11 mouse cellular contexts compared by ENCODE assay signal in genomic region chr15:84965575-84966360, GRCm38 (mm10). TPM values are rescaled to one million over a fixed set of nuclear protein-coding genes. Genes with fewer than 3 reads are reported as not detected.
DNase-seq lines count a peak whose midpoint lies in the region; ATAC-seq lines count a peak whose summit lies in the region.
"Had no signal": no experiment of that assay in that cellular context is flagged by ENCODE, and none has a peak within 500 bp of the region (broad histone marks: within the 10 kb centered on the region; RNA-seq: fewer than 3 reads in every experiment).

No protein-coding gene starts in this region.

- 0 out of 2 replicates have a peak, but pooled peaks cover 5% of the 10 kb centered on the region for H3K36me3 ChIP-seq in neural tube, embryonic 15.5 days
- no peaks in the 10 kb centered on the region for H3K36me3 ChIP-seq in liver, embryonic 13.5 days

- H3K9me3 ChIP-seq in neural tube, embryonic 15.5 days (replicated peaks), result no peaks in the 10 kb centered on the region
- no peaks in the 10 kb centered on the region for H3K9me3 ChIP-seq in liver, embryonic 13.5 days (replicated peaks)
- H3K9me3 ChIP-seq: neural tube, embryonic 12.5 days had no signal

- DNase-seq in cerebellum, adult 9-11 months, result peak; percentile 47
- DNase-seq in cerebellum, adult 9-10 months, result no peak
- peak; percentile 67 for DNase-seq in neural tube, embryonic 10.5 days (ENCODE audit: extremely low spot score, low spot score)
- peak; percentile 61 for DNase-seq in embryo, embryonic 9.5 days (ENCODE audit: extremely low spot score)
- DNase-seq in liver, embryonic 13.5 days, result peak; percentile 21
- DNase-seq in layer of hippocampus, adult 9-10 months (ENCODE audit: low spot score), result no peak

- peaks cover 15% of the 10 kb centered on the region for H3K4me1 ChIP-seq in neural tube, embryonic 15.5 days
- no peaks in the 10 kb centered on the region for H3K4me1 ChIP-seq in liver, embryonic 13.5 days (replicated peaks)

- no peak for ATAC-seq in neural tube, embryonic 15.5 days (ENCODE audit: low FRiP score)
- ATAC-seq in liver, embryonic 13.5 days (ENCODE audit: low read depth), result no peak
- ATAC-seq in erythroblast, adult 5-6 weeks (replicated peaks; ENCODE audit: low FRiP score, poor library complexity, severe bottlenecking), result no peak
- ATAC-seq: Patski had no signal

- H3K27me3 ChIP-seq in neural tube, embryonic 15.5 days (replicated peaks), result no peaks in the 10 kb centered on the region
- H3K27me3 ChIP-seq in liver, embryonic 13.5 days, result no peaks in the 10 kb centered on the region
- H3K27me3 ChIP-seq: neural tube, embryonic 12.5 days; Patski had no signal

- H3K9ac ChIP-seq in neural tube, embryonic 15.5 days (replicated peaks), result no peak overlapping the region
- no peak overlapping the region for H3K9ac ChIP-seq in liver, embryonic 13.5 days
- H3K9ac ChIP-seq: neural tube, embryonic 12.5 days had no signal

- no peak overlapping the region for H3K4me3 ChIP-seq in neural tube, embryonic 15.5 days (replicated peaks)
- H3K4me3 ChIP-seq in liver, embryonic 13.5 days (replicated peaks), result no peak overlapping the region
- H3K4me3 ChIP-seq: heart, adult 2 months; neural tube, embryonic 12.5 days had no signal

- no peak overlapping the region for H3K4me2 ChIP-seq in neural tube, embryonic 15.5 days
- H3K4me2 ChIP-seq in liver, embryonic 13.5 days, result no peak overlapping the region
- H3K4me2 ChIP-seq: neural tube, embryonic 12.5 days had no signal

- WGBS in neural tube, embryonic 15.5 days, result 64% methylated on average over 7 of the region's 7 CpGs
- WGBS in liver, embryonic 13.5 days (ENCODE audit: insufficient replicate concordance), result 39% methylated on average over 7 of the region's 7 CpGs

- H3K27ac ChIP-seq in neural tube, embryonic 15.5 days (replicated peaks), result no peak overlapping the region
- H3K27ac ChIP-seq in liver, embryonic 13.5 days, result no peak overlapping the region
- H3K27ac ChIP-seq: heart, adult 2 months; neural tube, embryonic 12.5 days had no signal

RNA-seq across cellular contexts. Expression of gene 5031439G07Rik, which starts 22.6 kb away (rescaled TPM):
- polyA plus RNA-seq in neural tube, embryonic 15.5 days (2015; fragmentation: Nextera tagmentation; extraction: Ambion mirVana), result 21.6 and 24.9 TPM in 2 replicates
- 1.2 TPM in 2 replicates for polyA plus RNA-seq in liver, embryonic 13.5 days (2015; fragmentation: Nextera tagmentation; extraction: Ambion mirVana)
- total RNA-seq in erythroblast, adult 5-6 weeks (2015; ENCODE audit: low replicate concordance), result 5.6 and 6.0 TPM in 2 replicates
- total RNA-seq in erythroblast, adult 5-6 weeks (2017; ENCODE audit: low replicate concordance), result 5.4 and 5.7 TPM in 2 replicates

RNA-seq across cellular contexts. Expression of gene Nup50, which starts 42.6 kb away (rescaled TPM):
- 21.5 and 27.5 TPM in 2 replicates for polyA plus RNA-seq in neural tube, embryonic 15.5 days (2015; fragmentation: Nextera tagmentation; extraction: Ambion mirVana)
- 30.0 and 42.7 TPM in 2 replicates for polyA plus RNA-seq in liver, embryonic 13.5 days (2015; fragmentation: Nextera tagmentation; extraction: Ambion mirVana)
- 16.1 and 23.0 TPM in 2 replicates for total RNA-seq in erythroblast, adult 5-6 weeks (2015; ENCODE audit: low replicate concordance)
- 35.7 and 38.2 TPM in 2 replicates for total RNA-seq in erythroblast, adult 5-6 weeks (2017; ENCODE audit: low replicate concordance)

RNA-seq across cellular contexts. Expression of gene Gm29666, which starts 45.9 kb away (rescaled TPM):
- 1.1 TPM in 2 replicates for polyA plus RNA-seq in neural tube, embryonic 15.5 days (2015; fragmentation: Nextera tagmentation; extraction: Ambion mirVana)
- 0.37 and 0.50 TPM in 2 replicates for polyA plus RNA-seq in liver, embryonic 13.5 days (2015; fragmentation: Nextera tagmentation; extraction: Ambion mirVana)
- 0.58 TPM in 1 of 2 replicates, not detected in the other for total RNA-seq in erythroblast, adult 5-6 weeks (2015; ENCODE audit: low replicate concordance)
- under 0.01 and 0.42 TPM in 2 replicates for total RNA-seq in erythroblast, adult 5-6 weeks (2017; ENCODE audit: low replicate concordance)

RNA-seq across cellular contexts. Expression of gene Upk3a, which starts 51.2 kb away (rescaled TPM):
- polyA plus RNA-seq in neural tube, embryonic 15.5 days (2015; fragmentation: Nextera tagmentation; extraction: Ambion mirVana), result 0.38 and 0.74 TPM in 2 replicates
- not detected in 2 replicates for polyA plus RNA-seq in liver, embryonic 13.5 days (2015; fragmentation: Nextera tagmentation; extraction: Ambion mirVana)
- total RNA-seq in erythroblast, adult 5-6 weeks (2015; ENCODE audit: low replicate concordance), result not detected in 2 replicates
- total RNA-seq in erythroblast, adult 5-6 weeks (2017; ENCODE audit: low replicate concordance), result not detected in 2 replicates
- total RNA-seq: heart, adult 2 months had no signal
- polyA plus RNA-seq: Patski had no signal

Comparison
In these comparisons a context has a peak if more than half of its experiments do, and no peak if none do; other contexts are left out.
1. DNase-seq: peak in cerebellum, adult 9-11 months (single experiment), neural tube, embryonic 10.5 days (single experiment), embryo, embryonic 9.5 days (single experiment) and liver, embryonic 13.5 days (single experiment); none in cerebellum, adult 9-10 months (single experiment) and layer of hippocampus, adult 9-10 months (single experiment).
2. RNA of gene 5031439G07Rik, which starts 22.6 kb away (polyA plus RNA-seq): 21.6 to 24.9 TPM in neural tube, embryonic 15.5 days; 1.2 TPM in liver, embryonic 13.5 days; every median in the first group is over 10 times any median in the second.